Mouse (Mus musculus) kidney, adult 2 months (tissue): ENCODE measurements at regions not wholly inside any gene's neighbourhood (a gene's known extent, or its start where the extent isn't known, plus 50 kb on each side); places are given as distances from the start of the nearest gene placed in this dataset.

Source experiments
- CTCF ChIP-seq: fragments of 200-500 bp; conservative IDR thresholded peaks from 2 replicates; pipeline ENCODE4 v1.5.1; 2011; ENCODE audit warnings: low read depth, mild to moderate bottlenecking, control low read depth, low read length, moderate library complexity, mixed read lengths; ENCODE audit not compliant: insufficient read depth, insufficient read length
- POLR2A ChIP-seq: fragments of 200-500 bp; IDR thresholded peaks from one replicate; pipeline ENCODE4 v1.6.1; 2011; ENCODE audit warnings: low read depth, low read length, control low read depth

GRCm38 (mm10) chr11:56224999-56225398 is 184.2 kb upstream of the Nmur2 start:
- no peak for TF ChIP-seq CTCF
- no peak for TF ChIP-seq POLR2A
